Mouse (Mus musculus): ENCODE measurements around the gene Mreg. TPM values are rescaled to one million over a fixed set of nuclear protein-coding genes. Genes with fewer than 3 reads are reported as not detected.
"Not testable (repeated sequence)": the region's sequence is repeated elsewhere in the genome, so short reads cannot be mapped to it uniquely, and the experiment has no call there.

The Mreg gene
- polyA plus RNA-seq, 1 experiment from 2014 or later, result 1.4 TPM

GRCm38 (mm10) chr1:72243656-72244316 lies 31.7 kb upstream of the Mreg start:
- Histone ChIP-seq H3K4me1 (replicated peaks) (no peaks in the 10 kb centered on the region), H3K27me3 (0 out of 2 replicates have a peak, but pooled peaks cover 2% of the 10 kb centered on the region), H3K9me3 (no peaks in the 10 kb centered on the region), H3K36me3 (no peaks in the 10 kb centered on the region), H3K4me2 (replicated peaks) (peak overlapping the region; percentile 59), H3K4me3 (replicated peaks) (peak overlapping the region; percentile 48), H3K9ac (replicated peaks) (peak overlapping the region; percentile 84), H3K27ac (peak overlapping the region; percentile 96)
- WGBS, result under 1% methylated on average over 47 of the region's 47 CpGs
- peak; percentile 94 for ATAC-seq

GRCm38 (mm10) chr1:72242581-72243143 lies 30.6 kb upstream of the Mreg start:
- WGBS, result 82% methylated on average over 5 of the region's 5 CpGs
- H3K27ac ChIP-seq, result no peak overlapping the region

GRCm38 (mm10) chr1:72239113-72239512 lies 27.0 kb upstream of the Mreg start:
- not testable (repeated sequence) for ATAC-seq; H3K9me3 ChIP-seq; H3K9ac ChIP-seq (replicated peaks); H3K36me3 ChIP-seq; H3K27ac ChIP-seq; H3K4me3 ChIP-seq (replicated peaks); H3K4me2 ChIP-seq (replicated peaks)
- 88% methylated on average over 3 of the region's 3 CpGs for WGBS
- Histone ChIP-seq H3K27me3 (peaks cover 25% of the 10 kb centered on the region), H3K4me1 (replicated peaks) (peaks cover 11% of the 10 kb centered on the region)

More at GRCm38 (mm10) chr1:72242581-72243143, 30.6 kb upstream of the Mreg start:
- peaks cover 5% of the 10 kb centered on the region; the same call in 1 of the 2 replicates for H3K4me1 ChIP-seq (replicated peaks)
- no peak overlapping the region for H3K4me2 ChIP-seq (replicated peaks)
- H3K9ac ChIP-seq (replicated peaks), result no peak overlapping the region
- ATAC-seq, result no peak
- no peaks in the 10 kb centered on the region for H3K36me3 ChIP-seq
- H3K9me3 ChIP-seq, result no peaks in the 10 kb centered on the region
- H3K4me3 ChIP-seq (replicated peaks), result no peak overlapping the region
- H3K27me3 ChIP-seq, result peaks cover 12% of the 10 kb centered on the region

GRCm38 (mm10) chr1:72238016-72238580 lies 26.0 kb upstream of the Mreg start:
- Histone ChIP-seq H3K27me3 (peaks cover 25% of the 10 kb centered on the region), H3K4me3 (replicated peaks) (no peak overlapping the region), H3K4me2 (replicated peaks) (no peak overlapping the region), H3K27ac (no peak overlapping the region), H3K9ac (replicated peaks) (no peak overlapping the region), H3K9me3 (no peaks in the 10 kb centered on the region), H3K36me3 (no peaks in the 10 kb centered on the region), H3K4me1 (replicated peaks) (peaks cover 11% of the 10 kb centered on the region)
- no peak for ATAC-seq
- WGBS, result 68% methylated on average over 10 of the region's 10 CpGs

- no peaks in the 10 kb centered on the region for H3K9me3 ChIP-seq
- peak overlapping the region; percentile 49 for H3K4me2 ChIP-seq (replicated peaks)
- H3K9ac ChIP-seq (replicated peaks), result no peak overlapping the region
- peak overlapping the region; percentile 28 for H3K4me3 ChIP-seq (replicated peaks)
- peaks cover 11% of the 10 kb centered on the region for H3K4me1 ChIP-seq (replicated peaks)
- WGBS, result 9% methylated on average over 13 of the region's 13 CpGs
- no peak overlapping the region for H3K27ac ChIP-seq
- peaks cover 25% of the 10 kb centered on the region for H3K27me3 ChIP-seq
- H3K36me3 ChIP-seq, result no peaks in the 10 kb centered on the region
- peak; percentile 29; the same call in 1 of the 2 replicates for ATAC-seq
Measured at GRCm38 (mm10) chr1:72237007-72237775, 25.1 kb upstream of the Mreg start.

GRCm38 (mm10) chr1:72236363-72237006 lies 24.4 kb upstream of the Mreg start:
- Histone ChIP-seq H3K27me3 (peaks cover 25% of the 10 kb centered on the region), H3K27ac (peak overlapping the region; percentile 76), H3K9ac (replicated peaks) (peak overlapping the region; percentile 72), H3K4me1 (replicated peaks) (peaks cover 11% of the 10 kb centered on the region), H3K4me2 (replicated peaks) (peak overlapping the region; percentile 71), H3K4me3 (replicated peaks) (peak overlapping the region; percentile 59)
- under 1% methylated on average over 37 of the region's 50 CpGs for WGBS
- not testable (repeated sequence) for H3K9me3 ChIP-seq, H3K36me3 ChIP-seq
- peak; percentile 92 for ATAC-seq

- H3K27me3 ChIP-seq, result peaks cover 17% of the 10 kb centered on the region
- H3K4me1 ChIP-seq (replicated peaks); H3K4me2 ChIP-seq (replicated peaks); H3K4me3 ChIP-seq (replicated peaks); H3K27ac ChIP-seq; H3K9ac ChIP-seq (replicated peaks); H3K9me3 ChIP-seq; H3K36me3 ChIP-seq; ATAC-seq: not testable (repeated sequence)
- 82% methylated on average over 10 of the region's 10 CpGs for WGBS
Measured at GRCm38 (mm10) chr1:72232592-72232991, 20.5 kb upstream of the Mreg start.

GRCm38 (mm10) chr1:72228974-72229373 lies 16.9 kb upstream of the Mreg start:
- Histone ChIP-seq H3K4me1 (replicated peaks) (no peaks in the 10 kb centered on the region), H3K4me2 (replicated peaks) (no peak overlapping the region), H3K27ac (no peak overlapping the region), H3K9me3 (no peaks in the 10 kb centered on the region), H3K27me3 (peaks cover 20% of the 10 kb centered on the region), H3K4me3 (replicated peaks) (no peak overlapping the region), H3K36me3 (no peaks in the 10 kb centered on the region), H3K9ac (replicated peaks) (no peak overlapping the region)
- no peak for ATAC-seq
- 27% methylated on average over 3 of the region's 3 CpGs for WGBS

GRCm38 (mm10) chr1:72227546-72227945 lies 15.4 kb upstream of the Mreg start:
- no peak overlapping the region for H3K4me2 ChIP-seq (replicated peaks)

GRCm38 (mm10) chr1:72226887-72227481 lies 14.9 kb upstream of the Mreg start:
- no peak overlapping the region for H3K27ac ChIP-seq
- no peaks in the 10 kb centered on the region for H3K36me3 ChIP-seq
- no peak overlapping the region for H3K4me3 ChIP-seq (replicated peaks)
- peaks cover 31% of the 10 kb centered on the region for H3K27me3 ChIP-seq
- H3K4me1 ChIP-seq (replicated peaks), result no peaks in the 10 kb centered on the region
- H3K4me2 ChIP-seq (replicated peaks), result peak overlapping the region; percentile 62; the same call in 1 of the 2 replicates
- WGBS, result 63% methylated on average over 4 of the region's 4 CpGs
- no peak for ATAC-seq
- no peaks in the 10 kb centered on the region for H3K9me3 ChIP-seq
- no peak overlapping the region for H3K9ac ChIP-seq (replicated peaks)

More at GRCm38 (mm10) chr1:72227546-72227945, 15.4 kb upstream of the Mreg start:
- H3K9ac ChIP-seq (replicated peaks), result no peak overlapping the region
- no peaks in the 10 kb centered on the region for H3K36me3 ChIP-seq
- no peak overlapping the region for H3K4me3 ChIP-seq (replicated peaks)
- ATAC-seq, result no peak
- WGBS, result 90% methylated on average over 5 of the region's 5 CpGs
- H3K4me1 ChIP-seq (replicated peaks), result no peaks in the 10 kb centered on the region
- H3K27me3 ChIP-seq, result peaks cover 31% of the 10 kb centered on the region
- H3K27ac ChIP-seq, result no peak overlapping the region
- no peaks in the 10 kb centered on the region for H3K9me3 ChIP-seq

- Histone ChIP-seq H3K9ac (replicated peaks) (0 out of 2 replicates have a peak overlapping the region, but pooled peaks have one; percentile 32), H3K36me3 (no peaks in the 10 kb centered on the region), H3K4me2 (replicated peaks) (peak overlapping the region; percentile 62), H3K4me3 (replicated peaks) (peak overlapping the region; percentile 43), H3K4me1 (replicated peaks) (no peaks in the 10 kb centered on the region), H3K27me3 (peaks cover 31% of the 10 kb centered on the region), H3K27ac (no peak overlapping the region), H3K9me3 (no peaks in the 10 kb centered on the region)
- under 1% methylated on average over 11 of the region's 18 CpGs for WGBS
- peak; percentile 86 for ATAC-seq
Measured at GRCm38 (mm10) chr1:72226172-72226886, 14.2 kb upstream of the Mreg start.

All from midbrain, embryonic 13.5 days (tissue).